Mouse (Mus musculus) kidney, postnatal 36 days (tissue): ENCODE results near the gene Tmem45b.
"Not testable (repeated sequence)": the region's sequence is repeated elsewhere in the genome, so short reads cannot be mapped to it uniquely, and the experiment has no call there.

ENCODE experiments used
- DNase-seq, 2 experiments: peaks; one replicate each; pipeline ENCODE4 v3.0.0; 2021 to 2022; ENCODE audit warnings: mixed read lengths in 2 of 2

Tmem45b gene

GRCm38 (mm10) chr9:31463692-31464474 is at the start of gene Tmem45b:
Gene Tmem45b, minus strand, starts transcription at chr9:31464462.
- DNase-seq = peak; percentile 30 to 64

DNA sequence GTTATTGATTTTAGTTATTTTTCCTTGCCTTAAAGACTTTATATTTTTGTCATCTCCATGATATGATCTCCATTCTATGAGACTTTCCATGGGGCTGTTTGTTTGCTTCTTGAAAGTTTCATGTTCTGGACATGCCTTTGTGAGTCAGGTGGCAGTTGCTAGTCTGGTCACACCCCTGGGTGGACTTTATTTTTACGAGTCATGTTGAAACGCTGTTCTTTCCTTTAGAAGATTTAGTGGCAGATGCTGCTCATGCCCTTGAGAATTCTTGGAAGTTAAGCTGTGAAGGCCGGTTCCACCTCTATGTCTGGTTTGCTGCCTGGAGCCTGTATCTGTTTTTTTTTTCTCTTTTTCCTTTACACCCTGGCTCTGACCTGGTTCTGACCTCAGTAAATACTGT is 43.9 kb upstream of the Tmem45b start:
- no peak for DNase-seq

- DNase-seq = not testable (repeated sequence)
Observed at GRCm38 (mm10) chr9:31501221-31501620, 37.0 kb upstream of the Tmem45b start.

GRCm38 (mm10) chr9:31463190-31463589 is 1.1 kb downstream of the Tmem45b start:
- no peak for DNase-seq

DNA sequence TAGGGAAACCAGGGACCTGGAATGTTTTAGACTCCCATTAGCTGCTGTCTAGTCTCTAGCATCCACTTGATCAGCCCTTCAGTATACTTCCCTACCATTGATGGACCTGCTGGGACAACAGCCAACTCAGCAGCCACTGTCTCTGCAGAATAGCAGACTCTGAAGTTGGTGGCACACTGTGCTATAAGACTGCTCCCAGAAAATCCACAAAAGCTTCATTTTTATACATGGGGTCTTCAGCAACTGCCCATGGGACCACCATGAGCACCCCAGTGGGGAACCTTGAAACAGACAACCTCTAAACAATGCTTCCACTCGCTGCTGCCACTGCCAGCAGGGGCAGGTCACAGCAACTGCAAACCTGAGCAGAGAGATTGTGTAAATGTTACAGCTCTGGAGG is 9.9 kb downstream of the Tmem45b start:
- DNase-seq = no peak

DNA sequence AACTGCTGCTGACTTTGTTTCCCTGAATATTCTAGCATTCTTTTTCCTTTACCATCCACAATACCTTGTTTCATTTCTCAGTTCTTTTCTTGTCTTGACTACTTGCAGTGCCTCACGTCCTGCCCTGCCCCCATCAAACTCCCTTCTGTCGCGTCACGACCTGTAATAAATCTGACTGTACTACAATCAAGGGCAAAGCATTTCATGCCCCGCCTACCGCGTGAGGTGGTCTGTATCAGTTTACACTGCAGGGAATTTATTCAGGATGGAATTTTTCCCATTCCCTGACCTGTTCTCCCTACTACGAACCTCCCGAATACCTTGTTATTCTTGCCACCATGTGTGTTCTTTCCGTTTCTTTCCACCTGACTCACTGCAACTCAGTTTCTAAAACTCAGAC is 12.1 kb downstream of the Tmem45b start:
- no peak for DNase-seq

GRCm38 (mm10) chr9:31449145-31449772 is 15.0 kb downstream of the Tmem45b start:
- no peak for DNase-seq

- DNase-seq = no peak
Observed at GRCm38 (mm10) chr9:31444236-31444635, 20.0 kb downstream of the Tmem45b start.

DNA sequence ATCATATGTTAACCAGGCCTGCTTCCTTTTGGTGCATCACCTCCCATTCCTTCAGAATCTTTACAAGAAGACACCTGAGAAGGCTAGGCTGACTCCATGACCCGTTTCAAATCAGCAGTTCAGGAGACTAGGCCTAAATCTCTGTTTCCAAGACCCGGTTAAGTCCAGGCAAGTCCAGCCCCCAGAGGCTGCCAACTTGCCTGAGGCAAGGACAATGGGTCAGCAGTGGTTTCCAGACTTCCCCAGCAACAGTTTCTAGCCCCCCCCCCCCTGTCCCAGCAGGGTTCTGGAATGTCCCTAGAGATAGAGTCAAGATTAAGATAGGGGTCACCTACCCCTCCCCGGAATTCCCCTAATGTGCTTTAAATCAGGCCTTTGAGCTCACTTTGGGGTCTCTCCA is 22.8 kb downstream of the Tmem45b start:
- no peak for DNase-seq

DNA sequence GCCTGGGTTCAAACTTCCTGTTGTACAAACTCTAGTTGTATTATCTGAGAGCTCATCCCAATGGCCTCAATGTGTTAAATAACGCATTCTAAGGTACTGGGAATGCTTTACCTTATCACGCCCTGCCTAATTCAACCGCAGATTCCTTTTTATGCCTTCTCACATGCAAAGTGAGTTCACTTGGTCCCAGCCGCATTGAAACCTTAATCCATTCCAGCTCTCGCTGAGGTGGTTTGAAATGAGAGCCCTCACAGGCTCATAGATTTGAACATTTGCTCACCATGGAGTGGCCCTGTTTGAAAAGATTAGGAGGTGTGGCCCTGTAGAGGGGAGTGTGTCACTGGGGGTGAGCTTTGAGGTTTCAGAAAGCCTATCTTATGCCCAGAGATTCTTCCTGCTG is 23.9 kb downstream of the Tmem45b start:
- DNase-seq = no peak

DNA sequence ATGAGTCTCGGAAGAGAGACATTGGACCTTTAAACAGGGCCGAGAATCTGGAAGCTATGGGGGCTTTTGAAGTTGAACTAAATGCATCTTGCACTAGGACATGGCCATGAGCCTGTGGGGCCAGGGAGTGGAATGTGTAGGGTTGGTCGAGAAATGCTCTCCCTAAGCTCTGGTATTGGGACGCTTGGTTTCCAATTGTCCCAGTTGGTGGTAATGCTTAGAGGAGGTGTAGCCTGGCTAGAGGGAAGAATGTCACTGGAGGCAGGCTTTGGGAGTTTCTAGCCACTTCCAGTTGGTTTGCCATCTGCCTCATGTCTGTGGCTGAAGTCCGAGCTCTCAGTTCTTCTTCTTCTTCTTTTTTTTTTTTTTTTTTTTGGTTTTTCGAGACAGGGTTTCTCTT is 24.9 kb downstream of the Tmem45b start:
- no peak for DNase-seq

DNA sequence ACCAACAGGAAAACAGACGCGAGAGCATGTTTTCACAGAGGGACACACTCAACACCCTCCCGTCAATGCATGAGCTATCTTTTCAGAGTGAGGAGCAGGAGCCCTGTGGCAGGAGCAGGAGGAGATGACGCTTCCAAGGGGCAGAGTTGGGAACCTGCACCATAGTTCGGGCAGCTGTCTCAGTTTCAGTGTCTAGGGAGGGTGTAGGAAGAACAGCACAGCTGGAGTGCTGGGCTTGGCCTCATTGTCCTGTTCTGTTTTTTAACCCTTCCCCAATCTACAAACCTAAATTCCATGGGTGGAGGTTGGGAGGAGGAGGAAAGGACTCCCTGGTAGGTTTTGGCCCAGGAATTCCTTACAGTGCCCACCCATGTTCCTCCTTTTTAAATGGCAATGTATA is 25.4 kb downstream of the Tmem45b start:
- DNase-seq = no peak

DNA sequence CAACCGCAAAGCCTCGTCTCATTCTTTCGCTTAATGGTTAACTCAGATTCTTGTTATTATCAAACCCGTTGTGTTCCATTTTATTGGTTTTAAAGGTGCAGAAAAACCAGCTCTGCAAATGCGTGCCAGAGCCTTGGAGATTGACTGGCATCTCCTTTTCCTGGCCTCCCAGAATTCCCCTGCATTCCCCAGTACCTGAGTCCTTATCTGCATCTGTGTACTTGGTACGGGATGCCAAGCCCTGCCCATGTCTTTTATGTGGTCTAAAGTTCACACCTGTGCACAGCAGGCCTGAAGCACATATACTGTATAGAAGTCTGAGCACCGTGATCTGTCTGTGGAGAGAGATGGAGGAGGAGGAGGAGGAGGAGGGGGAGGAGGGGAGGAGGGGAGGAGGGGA is 26.4 kb downstream of the Tmem45b start:
- peak; percentile 51 to 52 for DNase-seq

DNA sequence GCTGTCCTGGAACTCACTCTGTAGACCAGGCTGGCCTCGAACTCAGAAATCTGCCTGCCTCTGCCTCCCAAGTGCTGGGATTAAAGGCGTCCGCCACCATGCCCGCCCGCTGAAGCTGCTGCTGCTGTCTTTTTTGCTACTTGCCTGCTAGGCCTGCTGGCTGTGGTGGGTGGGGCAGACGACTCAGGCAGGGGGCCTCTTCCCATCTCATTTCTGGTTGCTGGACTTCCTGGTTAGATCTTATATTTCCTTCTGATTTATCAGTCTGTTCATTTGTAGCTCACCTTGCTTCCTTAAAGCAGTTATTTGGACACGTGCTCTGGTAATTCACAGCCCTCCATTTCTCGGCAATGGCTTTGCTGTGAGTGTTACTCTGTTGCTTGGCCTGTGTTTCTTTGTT is 28.8 kb downstream of the Tmem45b start:
- no peak for DNase-seq

- no peak for DNase-seq
Observed at GRCm38 (mm10) chr9:31433431-31433830, 30.8 kb downstream of the Tmem45b start.

DNA sequence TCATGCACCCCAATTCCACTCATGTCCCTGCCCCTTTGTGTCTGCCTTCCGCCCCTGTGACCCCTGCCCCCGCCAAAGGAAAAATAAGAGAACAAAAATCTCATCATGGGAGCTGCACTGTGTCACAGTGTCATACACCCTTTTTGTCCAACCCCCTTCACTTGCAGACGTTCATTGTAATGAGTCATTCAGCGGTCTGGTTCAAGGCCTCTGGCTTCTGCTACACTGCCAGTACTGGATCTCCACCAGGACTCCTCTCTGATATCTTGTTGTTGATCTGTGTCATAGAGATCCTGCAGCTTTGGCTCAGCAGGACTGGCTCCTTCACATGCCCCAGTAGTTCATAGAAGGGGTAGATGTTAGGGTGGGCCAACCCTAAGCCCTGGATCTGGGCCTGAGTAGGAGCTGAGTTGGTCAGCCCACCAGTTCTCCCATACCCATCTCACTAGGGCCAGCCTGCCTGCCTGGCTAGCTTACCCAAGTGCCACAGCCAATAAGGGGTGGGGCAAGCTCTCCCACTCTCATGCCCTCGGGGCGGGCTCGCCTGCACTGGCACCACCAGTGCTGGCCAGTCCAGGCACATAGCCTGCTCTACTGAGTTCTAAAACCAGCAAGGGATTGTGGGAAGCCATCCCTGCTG is 31.8 kb downstream of the Tmem45b start:
- DNase-seq = peak; percentile 43 to 51

- no peak for DNase-seq
Observed at GRCm38 (mm10) chr9:31431751-31432150, 32.5 kb downstream of the Tmem45b start.

GRCm38 (mm10) chr9:31430011-31430410 is 34.3 kb downstream of the Tmem45b start:
- DNase-seq = no peak

DNA sequence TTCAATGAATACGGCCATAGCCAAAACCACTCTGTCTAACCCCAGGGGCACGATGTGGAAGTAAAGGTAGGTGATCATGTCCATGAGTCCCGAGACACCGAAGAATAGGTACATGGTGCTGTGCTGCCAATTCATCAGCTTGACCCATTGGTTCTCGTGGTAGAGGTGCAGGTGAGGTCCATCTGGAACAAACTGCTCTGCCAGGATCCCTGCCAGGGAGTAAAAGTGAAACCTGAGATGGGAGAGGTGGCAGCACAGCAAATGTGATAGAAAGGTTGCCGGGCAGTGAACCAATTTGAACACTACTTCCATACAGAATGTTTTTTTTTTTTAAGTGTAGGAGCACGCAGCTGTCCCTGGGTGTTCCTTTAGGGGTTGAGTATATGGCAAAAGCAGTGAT is 35.3 kb downstream of the Tmem45b start:
- DNase-seq = peak; percentile 19 to 31

GRCm38 (mm10) chr9:31422143-31422542 is 42.1 kb downstream of the Tmem45b start:
- DNase-seq = no peak

- no peak for DNase-seq
Observed at GRCm38 (mm10) chr9:31418821-31419220, 45.4 kb downstream of the Tmem45b start.

DNA sequence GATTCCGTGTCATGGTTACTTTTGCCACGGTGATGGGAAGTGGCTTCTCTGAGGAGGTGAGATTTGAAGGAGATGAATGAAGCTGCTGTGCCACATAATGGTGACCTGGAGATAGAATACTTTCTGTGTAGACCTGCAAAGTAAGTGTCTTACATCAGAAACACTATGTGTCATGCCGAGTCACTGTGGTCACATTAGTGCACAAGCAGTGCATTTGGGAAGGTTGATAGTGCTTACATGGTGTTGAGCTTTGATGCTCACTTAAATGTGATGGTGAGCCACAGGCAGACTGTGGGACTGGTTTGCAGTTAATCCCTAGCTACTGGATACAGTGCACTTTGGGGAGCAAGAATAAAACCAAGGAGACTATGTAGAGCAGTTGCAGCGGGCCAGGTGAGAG is 52.1 kb downstream of the Tmem45b start:
- no peak for DNase-seq

DNA sequence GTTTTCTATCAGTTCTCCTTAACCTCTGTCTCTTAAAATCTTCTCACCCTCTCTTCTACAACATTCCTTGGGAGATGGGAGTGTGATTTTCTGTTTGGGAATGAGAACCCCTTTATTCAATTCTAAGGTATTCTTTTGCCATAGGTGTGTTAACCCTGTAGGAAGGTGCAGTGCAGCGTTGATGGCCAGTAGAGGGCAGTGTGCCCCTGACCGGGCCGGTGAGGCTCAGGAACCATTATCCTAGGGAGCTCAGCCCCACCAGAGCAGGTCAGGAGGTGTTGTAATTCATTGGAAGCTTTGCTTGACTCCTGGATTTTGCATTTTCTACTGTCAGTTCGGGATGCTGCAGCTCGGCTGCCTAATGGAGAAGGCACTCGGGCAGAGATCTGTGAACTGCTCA is 59.0 kb downstream of the Tmem45b start:
- DNase-seq = peak; percentile 50 to 76

- no peak for DNase-seq
Observed at GRCm38 (mm10) chr9:31404311-31404710, 60.0 kb downstream of the Tmem45b start.
